Mouse (Mus musculus) neural tube, postnatal 0 days (tissue): ENCODE data around the gene Gm14393. TPM values are rescaled to one million over a fixed set of nuclear protein-coding genes. Genes with fewer than 3 reads are reported as not detected.

Source experiments
- polyA plus RNA-seq: library from polyadenylated mRNA; unstranded; fragments of >200 nt; fragmentation: Nextera tagmentation; extraction: Ambion mirVana; gene quantifications from 2 replicates; pipeline ENCODE4 v1.2.1, GENCODE M21; 2015

The Gm14393 gene
- polyA plus RNA-seq: 0.60 and 1.3 TPM in 2 replicates

DNA sequence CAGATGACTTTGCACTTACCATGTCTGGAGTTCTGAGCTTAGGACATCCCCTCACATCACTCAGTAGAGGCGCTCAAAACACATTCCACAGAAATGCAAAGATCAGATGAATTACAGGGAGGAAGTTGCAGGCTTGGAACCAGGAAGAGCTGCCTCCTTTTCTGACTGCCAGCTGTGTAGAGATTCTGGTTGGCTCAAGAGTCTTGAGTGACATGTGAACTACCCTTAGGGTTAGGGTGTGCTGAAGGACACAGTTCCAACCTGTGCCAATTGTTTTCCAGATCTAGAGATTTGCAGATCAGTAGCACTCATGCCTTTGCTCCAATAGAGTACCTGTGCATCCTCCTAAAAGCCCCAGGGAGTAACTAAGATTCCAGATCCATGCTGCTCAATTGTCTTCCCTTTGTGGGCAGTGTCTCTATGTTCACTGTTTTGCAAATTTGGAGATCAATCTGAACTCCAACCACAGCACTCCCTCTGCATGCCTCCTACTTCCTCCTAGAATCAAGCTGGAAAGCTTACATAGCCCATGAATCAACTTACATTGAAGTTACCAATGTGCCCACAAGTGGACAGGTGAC is at the start of gene Gm14393:
Gm14393 (minus strand) TSS at position 101 of the 581 bp plus-strand sequence.

Other genes starting within 250 kb of the Gm14393 start
- 0.37 TPM in 1 of 2 replicates, not detected in the other for gene Gm14444, start 57.5 kb downstream of the Gm14393 start, polyA plus RNA-seq
- 5.7 and 6.2 TPM in 2 replicates for gene Gm14399, start 74.2 kb upstream of the Gm14393 start, polyA plus RNA-seq
- gene Gm14443, start 108.1 kb upstream of the Gm14393 start, polyA plus RNA-seq: 0.65 and 0.66 TPM in 2 replicates
- 9.4 and 9.5 TPM in 2 replicates for gene Gm14391, start 139.1 kb upstream of the Gm14393 start, polyA plus RNA-seq
- not detected in 2 replicates for gene Gm14440, start 207.3 kb upstream of the Gm14393 start, polyA plus RNA-seq